Mouse (Mus musculus) midbrain, embryonic 12.5 days (tissue): ENCODE measurements around the gene Ofcc1. TPM values are rescaled to one million over a fixed set of nuclear protein-coding genes. Genes with fewer than 3 reads are reported as not detected.

Source experiments
- ATAC-seq: fragments of 200-750 bp; cut with Nextera tagmentation; 2 replicates; pipeline ENCODE4 v1.8.0; 2017; ENCODE audit warnings: low read depth, moderate TSS enrichment, moderate library complexity; ENCODE audit not compliant: low FRiP score
- H3K27ac ChIP-seq: fragments of 300-500 bp; sonication (generic); replicated peaks from 2 replicates; pipeline ENCODE4 v1.5.1; 2016; ENCODE audit warnings: mild to moderate bottlenecking
- H3K27me3 ChIP-seq: fragments of 300-500 bp; sonication (generic); 2 replicates; pipeline ENCODE4 v1.6.1; 2016; ENCODE audit warnings: mild to moderate bottlenecking
- H3K36me3 ChIP-seq: fragments of 300-500 bp; sonication (generic); 2 replicates; pipeline ENCODE4 v1.6.1; 2016
- H3K4me1 ChIP-seq: fragments of 300-500 bp; sonication (generic); 2 replicates; pipeline ENCODE4 v1.6.1; 2016
- H3K4me2 ChIP-seq: fragments of 300-500 bp; sonication (generic); replicated peaks from 2 replicates; pipeline ENCODE4 v1.6.1; 2016; ENCODE audit warnings: mild to moderate bottlenecking, moderate library complexity
- H3K4me3 ChIP-seq: fragments of 300-500 bp; sonication (generic); 2 replicates; pipeline ENCODE4 v1.5.1; 2016; ENCODE audit warnings: mild to moderate bottlenecking
- H3K9ac ChIP-seq: fragments of 300-500 bp; sonication (generic); replicated peaks from 2 replicates; pipeline ENCODE4 v1.6.1; 2016; ENCODE audit warnings: mild to moderate bottlenecking, moderate library complexity
- H3K9me3 ChIP-seq: fragments of 300-500 bp; sonication (generic); 2 replicates; pipeline ENCODE4 v1.6.1; 2016; ENCODE audit warnings: mild to moderate bottlenecking
- WGBS: fragments of 180-500 bp; shearing (Covaris S2); methylation state at CpG from one replicate; pipeline ENCODE4 v1.1.7; 2016; 5-methylcytosine and 5-hydroxymethylcytosine counted together
- polyA plus RNA-seq: library from polyadenylated mRNA; unstranded; fragments of >200 nt; fragmentation: Nextera tagmentation; extraction: Ambion mirVana; gene quantifications from 2 replicates; pipeline ENCODE4 v1.2.1, GENCODE M21; 2016

Ofcc1 gene
- polyA plus RNA-seq, 1 experiment from 2014 or later: not detected

GRCm38 (mm10) chr13:40061281-40061680 is 300.0 kb downstream of the Ofcc1 start:
- no peak overlapping the region for H3K9ac ChIP-seq
- H3K9me3 ChIP-seq: no peaks in the 10 kb centered on the region
- no peaks in the 10 kb centered on the region for H3K27me3 ChIP-seq
- H3K27ac ChIP-seq: no peak overlapping the region
- H3K4me2 ChIP-seq: no peak overlapping the region
- H3K36me3 ChIP-seq: no peaks in the 10 kb centered on the region
- no peaks in the 10 kb centered on the region for H3K4me1 ChIP-seq
- no peak overlapping the region for H3K4me3 ChIP-seq
- no peak for ATAC-seq
- 83% methylated on average over 5 of the region's 5 CpGs for WGBS

GRCm38 (mm10) chr13:40037881-40038280 is 323.4 kb downstream of the Ofcc1 start:
- Histone ChIP-seq H3K36me3 (no peaks in the 10 kb centered on the region), H3K27me3 (no peaks in the 10 kb centered on the region), H3K9ac (no peak overlapping the region), H3K27ac (no peak overlapping the region), H3K9me3 (no peaks in the 10 kb centered on the region), H3K4me1 (no peaks in the 10 kb centered on the region), H3K4me2 (no peak overlapping the region), H3K4me3 (no peak overlapping the region)
- ATAC-seq: no peak
- WGBS: 92% methylated on average over 2 of the region's 2 CpGs

GRCm38 (mm10) chr13:40036981-40037765 is 324.1 kb downstream of the Ofcc1 start:
- Histone ChIP-seq H3K36me3 (no peaks in the 10 kb centered on the region), H3K4me2 (no peak overlapping the region), H3K27ac (no peak overlapping the region), H3K4me3 (no peak overlapping the region), H3K27me3 (no peaks in the 10 kb centered on the region), H3K9ac (no peak overlapping the region), H3K9me3 (no peaks in the 10 kb centered on the region), H3K4me1 (no peaks in the 10 kb centered on the region)
- WGBS: 87% methylated on average over 17 of the region's 17 CpGs
- no peak for ATAC-seq

GRCm38 (mm10) chr13:40029426-40029825 is 331.8 kb downstream of the Ofcc1 start:
- WGBS: 93% methylated on average over 1 of the region's 1 CpGs
- Histone ChIP-seq H3K27ac (no peak overlapping the region), H3K9ac (no peak overlapping the region), H3K27me3 (no peaks in the 10 kb centered on the region), H3K4me2 (no peak overlapping the region), H3K9me3 (no peaks in the 10 kb centered on the region), H3K4me1 (no peaks in the 10 kb centered on the region), H3K36me3 (no peaks in the 10 kb centered on the region), H3K4me3 (no peak overlapping the region)
- ATAC-seq: no peak

GRCm38 (mm10) chr13:40028827-40029226 is 332.4 kb downstream of the Ofcc1 start:
- 93% methylated on average over 4 of the region's 4 CpGs for WGBS
- Histone ChIP-seq H3K36me3 (no peaks in the 10 kb centered on the region), H3K4me2 (no peak overlapping the region), H3K4me3 (no peak overlapping the region), H3K9ac (no peak overlapping the region), H3K27ac (no peak overlapping the region), H3K27me3 (no peaks in the 10 kb centered on the region), H3K9me3 (no peaks in the 10 kb centered on the region), H3K4me1 (no peaks in the 10 kb centered on the region)
- no peak for ATAC-seq

GRCm38 (mm10) chr13:40025816-40026215 is 335.4 kb downstream of the Ofcc1 start:
- no peak overlapping the region for H3K4me2 ChIP-seq
- no peaks in the 10 kb centered on the region for H3K27me3 ChIP-seq
- H3K27ac ChIP-seq: no peak overlapping the region
- ATAC-seq: no peak
- no peak overlapping the region for H3K9ac ChIP-seq
- no peaks in the 10 kb centered on the region for H3K36me3 ChIP-seq
- 94% methylated on average over 4 of the region's 4 CpGs for whole genome bisulfite sequencing
- H3K4me3 ChIP-seq: no peak overlapping the region
- H3K4me1 ChIP-seq: no peaks in the 10 kb centered on the region
- H3K9me3 ChIP-seq: no peaks in the 10 kb centered on the region

GRCm38 (mm10) chr13:40023201-40023777 is 338.0 kb downstream of the Ofcc1 start:
- Histone ChIP-seq H3K9me3 (no peaks in the 10 kb centered on the region), H3K4me3 (no peak overlapping the region), H3K4me2 (no peak overlapping the region), H3K4me1 (no peaks in the 10 kb centered on the region), H3K9ac (no peak overlapping the region), H3K27me3 (no peaks in the 10 kb centered on the region), H3K27ac (no peak overlapping the region), H3K36me3 (no peaks in the 10 kb centered on the region)
- WGBS: 66% methylated on average over 8 of the region's 8 CpGs
- ATAC-seq: no peak

GRCm38 (mm10) chr13:40022609-40023008 is 338.6 kb downstream of the Ofcc1 start:
- 65% methylated on average over 1 of the region's 1 CpGs for WGBS
- no peak for ATAC-seq

GRCm38 (mm10) chr13:40000236-40000635 is 361.0 kb downstream of the Ofcc1 start:
- no peaks in the 10 kb centered on the region for H3K9me3 ChIP-seq
- no peaks in the 10 kb centered on the region for H3K36me3 ChIP-seq
- H3K4me2 ChIP-seq: no peak overlapping the region
- H3K9ac ChIP-seq: no peak overlapping the region
- no peak for ATAC-seq
- H3K4me1 ChIP-seq: no peaks in the 10 kb centered on the region
- H3K27me3 ChIP-seq: no peaks in the 10 kb centered on the region
- H3K4me3 ChIP-seq: no peak overlapping the region
- WGBS: 87% methylated on average over 8 of the region's 8 CpGs
- no peak overlapping the region for H3K27ac ChIP-seq

More at GRCm38 (mm10) chr13:40022609-40023008, 338.6 kb downstream of the Ofcc1 start:
- no peak overlapping the region for H3K4me3 ChIP-seq
- no peak overlapping the region for H3K27ac ChIP-seq
- no peaks in the 10 kb centered on the region for H3K4me1 ChIP-seq
- H3K9me3 ChIP-seq: no peaks in the 10 kb centered on the region
- no peak overlapping the region for H3K4me2 ChIP-seq
- H3K36me3 ChIP-seq: no peaks in the 10 kb centered on the region
- H3K9ac ChIP-seq: no peak overlapping the region
- no peaks in the 10 kb centered on the region for H3K27me3 ChIP-seq

GRCm38 (mm10) chr13:39997901-39998300 is 363.3 kb downstream of the Ofcc1 start:
- no peaks in the 10 kb centered on the region for H3K9me3 ChIP-seq
- WGBS: 82% methylated on average over 4 of the region's 4 CpGs
- ATAC-seq: no peak
- H3K4me2 ChIP-seq: no peak overlapping the region
- H3K4me3 ChIP-seq: no peak overlapping the region
- no peaks in the 10 kb centered on the region for H3K36me3 ChIP-seq
- no peak overlapping the region for H3K9ac ChIP-seq
- no peak overlapping the region for H3K27ac ChIP-seq
- H3K4me1 ChIP-seq: no peaks in the 10 kb centered on the region
- no peaks in the 10 kb centered on the region for H3K27me3 ChIP-seq

- 85% methylated on average over 18 of the region's 18 CpGs for WGBS
Measured at GRCm38 (mm10) chr13:39979294-39980061, 381.8 kb downstream of the Ofcc1 start.

GRCm38 (mm10) chr13:39968349-39969016 is 392.8 kb downstream of the Ofcc1 start:
- no peak overlapping the region for H3K9ac ChIP-seq
- 0 out of 2 replicates have a peak, but pooled peaks cover 3% of the 10 kb centered on the region for H3K9me3 ChIP-seq
- H3K27me3 ChIP-seq: no peaks in the 10 kb centered on the region
- no peak overlapping the region for H3K4me2 ChIP-seq
- WGBS: 82% methylated on average over 8 of the region's 8 CpGs
- no peaks in the 10 kb centered on the region for H3K4me1 ChIP-seq
- ATAC-seq: no peak
- H3K27ac ChIP-seq: no peak overlapping the region
- H3K36me3 ChIP-seq: no peaks in the 10 kb centered on the region
- H3K4me3 ChIP-seq: no peak overlapping the region

More at GRCm38 (mm10) chr13:39979294-39980061, 381.8 kb downstream of the Ofcc1 start:
- Histone ChIP-seq H3K9me3 (no peaks in the 10 kb centered on the region), H3K9ac (no peak overlapping the region), H3K4me2 (no peak overlapping the region), H3K36me3 (no peaks in the 10 kb centered on the region), H3K27me3 (no peaks in the 10 kb centered on the region), H3K4me3 (no peak overlapping the region), H3K4me1 (no peaks in the 10 kb centered on the region), H3K27ac (no peak overlapping the region)
- ATAC-seq: no peak
